Mouse (Mus musculus): Measurements from ENCODE around the gene Slc35f4. TPM values are rescaled to one million over a fixed set of nuclear protein-coding genes. Genes with fewer than 3 reads are reported as not detected.

The Slc35f4 gene
- polyA plus RNA-seq, 1 experiment from 2014 or later, result 29.5 TPM

GRCm38 (mm10) chr14:49493793-49494192, 32.1 kb downstream of the Slc35f4 start:
- H3K27ac ChIP-seq (ENCODE audit: low read depth, low read length), result no peak overlapping the region
- ATAC-seq, result no peak
- 68% methylated on average over 1 of the region's 1 CpGs for WGBS
- H3K4me1 ChIP-seq (ENCODE audit: control insufficient read depth, insufficient read depth, low read depth, low read length), result no peaks in the 10 kb centered on the region
- no peak overlapping the region for H3K9ac ChIP-seq (ENCODE audit: low read depth, low read length)
- no peaks in the 10 kb centered on the region for H3K9me3 ChIP-seq (ENCODE audit: control insufficient read depth, low read length)
- no peaks in the 10 kb centered on the region for H3K36me3 ChIP-seq (ENCODE audit: control insufficient read depth, insufficient read depth, low read length)
- H3K27me3 ChIP-seq (replicated peaks; ENCODE audit: control insufficient read depth, insufficient read depth, low read length), result no peaks in the 10 kb centered on the region
- no peak overlapping the region for H3K4me2 ChIP-seq (ENCODE audit: low read length)
- H3K4me3 ChIP-seq (ENCODE audit: low read length), result no peak overlapping the region

- WGBS, result 78% methylated on average over 3 of the region's 3 CpGs
- Histone ChIP-seq H3K9me3 (ENCODE audit: control insufficient read depth, low read length) (no peaks in the 10 kb centered on the region), H3K4me2 (ENCODE audit: low read length) (no peak overlapping the region), H3K4me3 (ENCODE audit: low read length) (no peak overlapping the region), H3K27ac (ENCODE audit: low read depth, low read length) (no peak overlapping the region), H3K36me3 (ENCODE audit: control insufficient read depth, insufficient read depth, low read length) (no peaks in the 10 kb centered on the region), H3K9ac (ENCODE audit: low read depth, low read length) (no peak overlapping the region), H3K27me3 (replicated peaks; ENCODE audit: control insufficient read depth, insufficient read depth, low read length) (no peaks in the 10 kb centered on the region), H3K4me1 (ENCODE audit: control insufficient read depth, insufficient read depth, low read depth, low read length) (no peaks in the 10 kb centered on the region)
- no peak for ATAC-seq
Observed at GRCm38 (mm10) chr14:49492506-49492905, 33.3 kb downstream of the Slc35f4 start.

DNA sequence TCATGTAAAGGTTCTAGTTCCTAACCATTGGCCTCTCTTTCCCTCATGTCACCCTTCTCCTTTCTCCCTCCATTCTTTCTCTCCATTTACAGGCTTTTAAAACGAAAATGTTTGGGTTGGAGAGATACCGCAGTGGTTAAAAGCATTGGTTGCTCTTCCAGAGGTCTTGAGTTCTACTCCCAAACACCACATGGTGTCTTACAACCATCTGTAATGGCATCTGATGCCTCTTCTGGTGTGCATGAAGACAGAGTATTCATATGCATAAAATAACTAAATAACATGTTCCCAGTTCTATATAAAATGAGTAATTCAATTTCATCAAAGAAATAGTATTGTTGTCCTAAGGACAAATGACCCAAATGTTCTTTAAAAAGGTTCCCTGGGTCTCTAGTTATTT, 49.2 kb downstream of the Slc35f4 start:
- Histone ChIP-seq H3K4me2 (ENCODE audit: low read length) (no peak overlapping the region), H3K4me3 (ENCODE audit: low read length) (no peak overlapping the region), H3K27me3 (replicated peaks; ENCODE audit: control insufficient read depth, insufficient read depth, low read length) (no peaks in the 10 kb centered on the region), H3K9me3 (ENCODE audit: control insufficient read depth, low read length) (no peaks in the 10 kb centered on the region), H3K27ac (ENCODE audit: low read depth, low read length) (no peak overlapping the region), H3K4me1 (ENCODE audit: control insufficient read depth, insufficient read depth, low read depth, low read length) (no peaks in the 10 kb centered on the region), H3K36me3 (ENCODE audit: control insufficient read depth, insufficient read depth, low read length) (no peaks in the 10 kb centered on the region), H3K9ac (ENCODE audit: low read depth, low read length) (no peak overlapping the region)
- no peak for ATAC-seq
- WGBS, result 82% methylated on average over 2 of the region's 2 CpGs

DNA sequence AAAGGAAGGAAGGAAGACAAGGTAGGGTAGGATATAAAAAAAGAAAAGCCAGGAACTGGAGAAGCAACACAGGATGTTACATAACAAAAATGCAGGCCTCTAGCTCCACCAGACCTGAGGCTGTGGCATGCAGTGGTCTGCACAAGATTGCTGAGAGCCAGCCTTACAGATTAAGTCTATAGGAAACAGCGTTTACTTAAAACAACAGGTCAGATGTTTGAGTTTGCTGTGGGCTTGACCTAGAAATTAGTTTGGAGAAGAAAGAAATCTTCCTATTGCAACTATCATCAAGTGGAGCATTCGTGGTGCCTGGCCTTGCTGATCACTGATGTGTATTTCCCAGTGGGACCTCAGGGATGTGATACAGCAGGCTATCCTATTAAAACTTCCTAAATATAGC, 64.1 kb downstream of the Slc35f4 start:
- no peaks in the 10 kb centered on the region for H3K27me3 ChIP-seq (replicated peaks; ENCODE audit: control insufficient read depth, insufficient read depth, low read length)
- H3K9ac ChIP-seq (ENCODE audit: low read depth, low read length), result no peak overlapping the region
- H3K36me3 ChIP-seq (ENCODE audit: control insufficient read depth, insufficient read depth, low read length), result no peaks in the 10 kb centered on the region
- 84% methylated on average over 2 of the region's 2 CpGs for WGBS
- H3K4me1 ChIP-seq (ENCODE audit: control insufficient read depth, insufficient read depth, low read depth, low read length), result no peaks in the 10 kb centered on the region
- H3K27ac ChIP-seq (ENCODE audit: low read depth, low read length), result no peak overlapping the region
- ATAC-seq, result no peak
- no peak overlapping the region for H3K4me3 ChIP-seq (ENCODE audit: low read length)
- H3K9me3 ChIP-seq (ENCODE audit: control insufficient read depth, low read length), result no peaks in the 10 kb centered on the region
- no peak overlapping the region for H3K4me2 ChIP-seq (ENCODE audit: low read length)

GRCm38 (mm10) chr14:49460799-49461198, 65.0 kb downstream of the Slc35f4 start:
- H3K27ac ChIP-seq (ENCODE audit: low read depth, low read length), result no peak overlapping the region
- no peaks in the 10 kb centered on the region for H3K9me3 ChIP-seq (ENCODE audit: control insufficient read depth, low read length)
- H3K4me1 ChIP-seq (ENCODE audit: control insufficient read depth, insufficient read depth, low read depth, low read length), result no peaks in the 10 kb centered on the region
- H3K36me3 ChIP-seq (ENCODE audit: control insufficient read depth, insufficient read depth, low read length), result no peaks in the 10 kb centered on the region
- H3K9ac ChIP-seq (ENCODE audit: low read depth, low read length), result no peak overlapping the region
- H3K4me3 ChIP-seq (ENCODE audit: low read length), result no peak overlapping the region
- WGBS, result 78% methylated on average over 3 of the region's 3 CpGs
- no peak for ATAC-seq
- H3K4me2 ChIP-seq (ENCODE audit: low read length), result no peak overlapping the region
- no peaks in the 10 kb centered on the region for H3K27me3 ChIP-seq (replicated peaks; ENCODE audit: control insufficient read depth, insufficient read depth, low read length)

- no peak overlapping the region for H3K9ac ChIP-seq (ENCODE audit: low read depth, low read length)
- no peaks in the 10 kb centered on the region for H3K4me1 ChIP-seq (ENCODE audit: control insufficient read depth, insufficient read depth, low read depth, low read length)
- H3K4me3 ChIP-seq (ENCODE audit: low read length), result no peak overlapping the region
- no peaks in the 10 kb centered on the region for H3K9me3 ChIP-seq (ENCODE audit: control insufficient read depth, low read length)
- peak; percentile 63 for ATAC-seq
- H3K27ac ChIP-seq (ENCODE audit: low read depth, low read length), result no peak overlapping the region; the same call in 1 of the 2 replicates
- 75% methylated on average over 6 of the region's 6 CpGs for WGBS
- no peaks in the 10 kb centered on the region for H3K27me3 ChIP-seq (replicated peaks; ENCODE audit: control insufficient read depth, insufficient read depth, low read length)
- H3K36me3 ChIP-seq (ENCODE audit: control insufficient read depth, insufficient read depth, low read length), result no peaks in the 10 kb centered on the region
- H3K4me2 ChIP-seq (ENCODE audit: low read length), result no peak overlapping the region
Observed at GRCm38 (mm10) chr14:49454283-49454914, 71.4 kb downstream of the Slc35f4 start.

DNA sequence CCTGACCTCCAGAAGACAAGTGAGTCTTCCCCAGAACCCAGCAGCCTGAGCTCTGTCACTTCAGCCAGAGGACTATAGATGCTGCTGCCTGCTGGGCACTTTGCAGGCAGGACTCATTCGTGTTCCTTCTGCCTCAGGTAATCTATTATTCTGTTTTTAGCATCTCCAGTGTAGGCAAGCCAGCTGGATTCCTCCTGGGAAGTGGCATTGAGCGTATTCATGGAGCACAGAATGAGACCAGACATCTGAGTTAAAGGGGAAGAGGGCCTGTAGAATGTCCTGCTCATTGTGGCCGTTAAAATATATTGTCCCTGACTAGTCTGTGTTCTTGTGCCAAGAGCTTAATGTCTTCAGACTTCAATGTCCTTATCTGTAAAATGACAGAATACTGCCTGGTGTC, 72.1 kb downstream of the Slc35f4 start:
- Histone ChIP-seq H3K4me3 (ENCODE audit: low read length) (no peak overlapping the region), H3K4me1 (ENCODE audit: control insufficient read depth, insufficient read depth, low read depth, low read length) (no peaks in the 10 kb centered on the region)

DNA sequence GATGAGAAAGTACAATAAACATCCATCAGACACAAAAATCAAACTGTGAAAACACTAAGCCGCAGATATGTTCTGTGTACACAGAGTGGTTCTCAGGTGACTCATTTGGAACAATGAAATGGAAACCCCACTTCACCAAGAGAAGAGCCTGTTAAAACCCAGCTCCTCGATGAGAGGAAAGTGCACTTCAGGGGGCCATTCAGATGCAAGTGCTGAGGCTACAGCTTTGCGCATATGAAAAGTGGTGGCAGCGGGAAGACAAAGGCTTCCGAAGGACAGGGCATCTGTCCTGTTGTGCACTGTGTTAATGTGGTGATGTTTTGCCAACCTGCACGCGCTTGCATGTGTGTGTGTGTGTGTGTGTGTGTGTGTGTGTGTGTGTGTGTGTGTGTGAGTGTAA, 78.2 kb downstream of the Slc35f4 start:
- Histone ChIP-seq H3K36me3 (ENCODE audit: control insufficient read depth, insufficient read depth, low read length) (no peaks in the 10 kb centered on the region), H3K9me3 (ENCODE audit: control insufficient read depth, low read length) (no peaks in the 10 kb centered on the region), H3K4me2 (ENCODE audit: low read length) (no peak overlapping the region), H3K4me1 (ENCODE audit: control insufficient read depth, insufficient read depth, low read depth, low read length) (peaks cover 2% of the 10 kb centered on the region; the same call in 1 of the 2 replicates), H3K27ac (ENCODE audit: low read depth, low read length) (no peak overlapping the region), H3K27me3 (replicated peaks; ENCODE audit: control insufficient read depth, insufficient read depth, low read length) (no peaks in the 10 kb centered on the region), H3K9ac (ENCODE audit: low read depth, low read length) (no peak overlapping the region), H3K4me3 (ENCODE audit: low read length) (no peak overlapping the region)
- peak; percentile 56; the same call in 1 of the 2 replicates for ATAC-seq
- WGBS, result 10% methylated on average over 7 of the region's 7 CpGs

More for the DNA sequence above, 72.1 kb downstream of the Slc35f4 start:
- Histone ChIP-seq H3K36me3 (ENCODE audit: control insufficient read depth, insufficient read depth, low read length) (no peaks in the 10 kb centered on the region), H3K9me3 (ENCODE audit: control insufficient read depth, low read length) (no peaks in the 10 kb centered on the region), H3K27me3 (replicated peaks; ENCODE audit: control insufficient read depth, insufficient read depth, low read length) (no peaks in the 10 kb centered on the region), H3K4me2 (ENCODE audit: low read length) (no peak overlapping the region), H3K27ac (ENCODE audit: low read depth, low read length) (no peak overlapping the region), H3K9ac (ENCODE audit: low read depth, low read length) (no peak overlapping the region)
- ATAC-seq, result peak; percentile 27; the same call in 1 of the 2 replicates
- WGBS, result 22% methylated on average over 3 of the region's 3 CpGs

DNA sequence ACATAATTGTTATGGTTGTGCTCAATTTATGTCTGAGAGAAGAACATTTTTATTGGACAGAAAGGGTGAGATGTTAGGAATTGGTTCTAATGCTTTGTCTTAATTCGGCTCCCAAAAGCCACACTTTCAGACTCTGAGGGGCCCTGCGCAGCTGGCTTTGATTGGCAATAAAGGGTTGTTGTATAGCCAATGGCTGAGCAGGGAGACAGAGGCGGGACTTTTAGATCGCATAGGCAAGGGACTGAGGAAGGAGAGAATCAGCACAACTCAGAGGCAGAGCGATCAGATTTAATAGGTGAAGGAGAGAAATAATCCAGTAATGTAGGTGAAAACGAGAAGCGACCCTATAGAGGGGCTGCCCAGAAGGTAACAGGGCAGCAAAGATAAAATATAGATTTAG, 79.4 kb downstream of the Slc35f4 start:
- H3K4me1 ChIP-seq (ENCODE audit: control insufficient read depth, insufficient read depth, low read depth, low read length), result peaks cover 2% of the 10 kb centered on the region; the same call in 1 of the 2 replicates
- no peaks in the 10 kb centered on the region for H3K36me3 ChIP-seq (ENCODE audit: control insufficient read depth, insufficient read depth, low read length)
- H3K27ac ChIP-seq (ENCODE audit: low read depth, low read length), result no peak overlapping the region
- 46% methylated on average over 7 of the region's 7 CpGs for WGBS
- H3K4me2 ChIP-seq (ENCODE audit: low read length), result no peak overlapping the region
- H3K4me3 ChIP-seq (ENCODE audit: low read length), result no peak overlapping the region
- no peak for ATAC-seq
- H3K9me3 ChIP-seq (ENCODE audit: control insufficient read depth, low read length), result no peaks in the 10 kb centered on the region
- no peak overlapping the region for H3K9ac ChIP-seq (ENCODE audit: low read depth, low read length)
- H3K27me3 ChIP-seq (replicated peaks; ENCODE audit: control insufficient read depth, insufficient read depth, low read length), result no peaks in the 10 kb centered on the region
